Mouse (Mus musculus): ENCODE data around the gene Cend1.
"Not testable (repeated sequence)": the region's sequence is repeated elsewhere in the genome, so short reads cannot be mapped to it uniquely, and the experiment has no call there.

Gene Cend1

DNA sequence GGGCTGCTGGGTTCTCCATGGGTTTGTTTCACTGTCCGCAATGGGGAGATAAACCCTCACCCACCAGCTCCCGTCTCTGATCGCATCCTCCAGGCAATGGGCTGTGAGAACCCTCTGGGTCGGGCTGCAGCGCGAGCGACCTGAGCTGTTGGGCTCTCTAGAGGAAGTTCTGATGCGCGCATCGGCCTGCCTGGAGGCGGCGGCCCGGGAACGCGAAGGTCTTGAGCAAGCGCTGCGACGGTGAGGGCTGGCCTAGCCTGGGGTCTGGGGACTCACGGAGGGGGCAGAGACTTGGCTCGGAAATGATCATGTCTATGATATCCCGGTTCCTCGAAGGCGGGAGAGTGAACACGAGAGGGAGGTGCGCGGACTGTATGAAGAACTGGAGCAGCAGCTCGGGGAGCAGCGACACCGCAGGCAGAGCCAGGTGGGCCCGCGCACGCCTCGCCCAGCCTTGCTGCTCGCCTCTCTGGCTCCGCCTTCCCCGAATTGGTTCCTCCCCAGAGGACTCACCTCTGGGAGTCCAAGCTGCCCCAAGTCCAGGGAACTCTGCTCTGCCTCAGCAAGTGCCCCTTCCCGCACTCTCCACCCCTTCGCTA, 35.4 kb upstream of the Cend1 start:
- no peak for DNase-seq

DNA sequence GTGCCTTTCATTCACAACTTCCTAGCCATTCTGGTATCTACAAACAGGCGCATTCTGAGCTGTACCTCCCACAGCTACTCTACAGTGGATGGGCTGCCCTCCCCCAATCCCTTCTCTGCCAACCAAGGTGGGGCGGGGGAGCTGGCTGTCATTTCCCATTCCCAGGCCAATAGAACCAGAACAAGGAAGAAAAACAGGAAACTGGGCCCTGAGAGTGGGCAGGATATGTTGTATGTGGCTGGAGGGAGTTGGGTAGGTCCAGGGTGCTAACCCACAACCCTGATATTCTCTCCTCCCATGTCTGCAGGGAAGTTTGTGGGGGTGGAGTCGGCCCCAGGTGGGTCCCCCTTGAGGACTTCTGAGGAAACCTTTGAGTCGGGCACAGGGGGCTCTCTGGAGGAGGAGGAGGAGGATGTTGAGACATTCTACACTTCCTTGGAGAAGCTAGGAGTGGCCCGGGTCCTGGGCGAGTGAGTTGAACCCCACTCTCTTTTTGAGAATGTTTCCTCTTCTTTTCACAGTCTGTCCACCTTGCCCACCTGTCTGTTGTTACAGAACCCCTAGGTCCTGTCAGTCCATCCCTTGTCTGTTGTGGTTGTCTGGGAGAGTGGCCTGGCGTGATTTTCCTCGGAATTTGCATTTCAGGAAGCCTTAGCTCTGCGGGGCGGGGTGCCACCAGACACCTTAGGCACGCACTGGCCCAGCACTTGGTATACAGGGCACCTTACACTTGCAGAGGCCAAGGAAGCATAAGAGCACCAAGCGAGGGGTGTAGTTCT, 34.7 kb upstream of the Cend1 start:
- DNase-seq: no peak

DNA sequence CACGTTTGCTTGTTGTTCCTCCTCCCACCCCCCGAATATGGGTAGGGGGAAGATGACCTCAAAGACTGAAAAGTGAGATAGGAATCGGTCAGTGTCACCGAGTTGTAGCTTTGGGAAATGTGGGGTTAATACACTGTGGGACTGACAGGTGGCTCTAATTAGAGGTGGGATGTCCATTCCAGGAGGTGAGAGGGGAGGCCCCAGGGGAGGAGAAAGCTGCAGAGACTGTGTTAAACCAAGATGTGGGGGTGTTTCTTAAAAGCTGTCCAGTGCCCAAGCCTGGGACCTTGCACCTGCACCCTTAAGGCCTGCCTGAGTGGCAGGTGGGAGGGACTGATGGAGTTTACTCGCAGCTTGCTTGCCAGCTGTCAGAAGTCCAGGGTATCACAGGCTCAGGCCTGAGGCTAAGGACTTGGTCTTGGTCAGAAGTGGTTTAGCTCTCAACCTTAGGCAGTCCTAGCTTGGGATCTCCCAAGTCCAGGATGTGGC, 33.1 kb upstream of the Cend1 start:
- no peak for DNase-seq

DNA sequence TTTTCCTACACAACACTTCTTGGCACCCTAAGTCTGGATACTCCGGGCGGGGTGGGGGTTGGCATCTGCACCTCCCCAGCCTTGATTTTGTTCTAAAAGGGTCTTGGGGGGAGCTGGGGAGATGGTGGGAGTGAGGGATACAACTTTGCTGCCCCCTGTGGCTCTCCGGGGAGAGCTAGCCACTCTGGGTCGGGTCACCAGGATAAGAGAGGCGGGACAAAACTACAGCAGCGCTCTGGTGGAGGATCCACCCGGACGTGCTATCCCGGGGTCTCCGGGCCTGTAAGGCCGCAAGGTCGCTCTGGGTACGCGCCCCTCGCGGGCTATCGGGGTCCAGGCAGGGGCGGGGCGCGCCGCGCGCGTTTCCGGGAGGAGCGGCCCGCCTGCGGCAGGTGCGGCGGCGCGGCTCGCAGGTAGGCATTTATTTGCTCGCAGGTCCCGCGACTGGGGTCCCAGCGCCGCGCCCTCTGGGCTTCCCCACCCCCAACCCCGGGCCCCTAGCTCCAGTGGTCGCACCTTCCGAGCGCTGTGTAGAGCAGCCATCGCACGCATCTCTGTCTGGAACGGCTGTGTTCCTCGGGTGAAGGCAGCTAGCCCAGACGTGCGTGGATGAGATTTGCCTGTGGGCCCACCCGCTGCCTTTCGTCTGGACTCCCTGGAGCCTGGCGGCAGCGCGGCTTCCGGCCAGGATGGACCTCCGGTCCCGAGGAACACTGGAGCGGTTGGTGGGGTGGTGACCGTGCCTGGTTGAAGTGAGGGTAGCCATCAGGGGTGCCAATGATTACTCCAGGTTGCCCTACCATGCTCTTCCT, 32.4 kb upstream of the Cend1 start:
- DNase-seq: peak in 1 of 2 experiments; percentile 28

DNA sequence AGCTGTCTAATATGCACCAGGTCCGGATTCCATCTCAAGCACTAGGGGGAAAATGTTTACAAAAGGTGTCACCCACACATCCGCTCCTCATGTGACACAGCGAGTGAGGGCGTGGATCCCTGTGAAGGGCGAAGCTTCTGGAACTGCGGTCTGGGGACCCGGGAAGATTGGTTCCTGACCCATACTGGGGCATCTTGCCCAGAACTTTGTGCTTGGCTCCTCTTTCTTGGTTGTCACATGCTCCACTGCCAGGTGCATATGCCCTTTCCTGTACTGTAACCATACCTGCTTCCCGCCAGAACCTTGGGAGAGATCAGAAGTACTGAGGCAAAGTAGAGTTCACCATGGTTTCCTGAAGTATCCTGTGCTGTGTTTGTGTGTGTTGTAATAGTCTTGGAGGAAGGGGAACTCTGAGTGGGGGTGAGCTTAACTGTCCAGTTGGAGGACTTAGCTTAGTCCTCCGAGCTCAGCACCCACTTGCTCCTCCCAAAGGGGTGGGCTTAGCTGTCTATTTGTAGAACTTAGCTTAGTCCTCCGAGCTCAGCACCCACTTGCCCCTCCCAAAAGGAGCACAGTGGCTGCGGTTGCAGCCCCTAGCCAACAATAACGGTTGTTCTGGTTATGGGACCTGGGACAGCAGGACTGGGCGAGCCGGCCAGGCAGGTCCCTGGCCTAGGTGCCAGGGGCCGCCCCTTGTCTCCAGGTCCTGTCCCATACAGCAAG, 31.3 kb upstream of the Cend1 start, which contains the start of gene Cracr2b:
TSS of gene Cracr2b (plus strand) at position 704 of the 723 bp plus-strand sequence.
- no peak for DNase-seq

DNA sequence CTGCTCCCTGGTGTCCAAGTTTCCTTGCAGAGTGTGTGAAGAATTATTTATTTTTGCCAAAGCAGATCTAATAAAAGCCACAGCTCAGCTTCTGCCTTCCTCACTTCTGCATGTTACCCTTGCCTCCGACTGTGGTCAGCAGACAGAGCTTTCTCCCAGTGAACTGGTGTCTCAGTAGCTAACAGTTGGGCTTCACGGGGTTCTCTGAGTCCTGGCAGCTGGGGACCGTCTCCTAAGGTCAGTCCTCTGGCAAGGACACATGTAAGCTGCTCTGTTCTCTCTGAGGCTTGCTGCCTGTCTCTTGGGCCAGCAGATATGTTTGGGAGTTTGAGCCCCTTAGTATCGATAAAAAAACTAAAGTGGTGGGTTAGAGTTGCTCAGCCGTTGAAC, 30.7 kb upstream of the Cend1 start:
- no peak for DNase-seq

DNA sequence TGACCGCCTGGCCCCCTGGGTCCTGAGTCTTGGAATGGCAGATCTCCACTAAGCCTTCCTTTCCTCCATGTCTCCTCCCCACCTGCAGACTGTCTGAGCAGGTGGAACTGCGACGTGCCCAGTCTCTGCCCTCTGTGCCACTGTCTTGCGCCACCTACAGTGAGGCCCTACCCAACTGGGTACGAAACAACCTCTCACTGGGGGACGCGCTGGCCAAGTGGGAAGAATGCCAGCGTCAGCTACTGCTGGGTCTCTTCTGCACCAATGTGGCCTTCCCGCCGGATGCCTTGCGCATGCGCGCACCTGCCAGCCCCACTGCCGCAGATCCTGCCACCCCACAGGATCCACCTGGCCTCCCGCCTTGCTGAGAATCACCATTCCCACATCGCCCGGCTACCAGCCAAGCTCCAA, 30.0 kb upstream of the Cend1 start:
- DNase-seq: peak; percentile 74 to 78

DNA sequence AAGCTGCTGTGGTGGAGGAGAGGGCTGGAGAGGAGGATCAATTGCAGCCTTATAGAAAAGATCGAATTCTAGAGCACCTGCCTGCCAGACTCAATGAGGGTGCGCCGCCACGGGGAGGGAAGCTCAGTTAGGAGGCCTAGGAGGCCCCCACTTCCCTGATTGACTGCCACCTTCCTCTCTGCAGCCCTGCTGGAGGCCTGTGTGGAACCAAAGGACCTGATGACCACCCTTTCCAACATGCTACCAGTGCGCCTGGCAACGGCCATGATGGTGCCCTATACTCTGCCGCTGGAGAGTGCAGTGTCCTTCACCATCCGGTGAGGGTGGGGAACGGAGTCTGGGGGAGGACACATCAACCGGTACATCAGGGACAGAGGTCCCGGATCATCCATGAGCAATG, 29.4 kb upstream of the Cend1 start:
- peak; percentile 42 to 44 for DNase-seq

DNA sequence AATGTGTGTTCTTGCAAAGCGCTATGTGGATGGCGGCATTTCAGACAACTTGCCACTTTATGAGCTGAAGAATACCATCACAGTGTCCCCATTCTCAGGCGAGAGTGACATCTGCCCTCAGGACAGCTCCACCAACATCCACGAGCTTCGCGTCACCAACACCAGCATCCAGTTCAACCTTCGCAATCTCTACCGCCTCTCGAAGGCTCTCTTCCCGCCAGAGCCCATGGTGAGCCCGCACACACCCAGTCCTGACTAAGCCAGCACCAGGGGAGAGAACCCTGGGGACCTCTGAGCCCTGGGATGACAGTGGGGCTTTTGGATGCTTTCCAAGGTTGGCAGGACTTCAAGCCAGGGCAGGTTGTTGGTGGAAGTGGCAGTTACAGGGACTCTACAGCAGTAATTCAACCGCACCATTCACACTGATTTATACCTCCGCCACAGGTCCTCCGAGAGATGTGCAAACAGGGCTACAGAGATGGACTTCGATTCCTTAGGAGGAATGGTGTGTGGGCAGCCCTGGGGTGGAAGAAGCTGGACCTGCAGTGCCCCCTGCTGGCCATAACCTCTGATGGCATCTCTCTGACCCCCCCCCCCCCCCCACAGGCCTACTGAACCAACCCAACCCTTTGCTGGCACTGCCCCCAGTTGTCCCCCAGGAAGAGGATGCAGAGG, 28.8 kb upstream of the Cend1 start:
- peak; percentile 65 to 70 for DNase-seq

DNA sequence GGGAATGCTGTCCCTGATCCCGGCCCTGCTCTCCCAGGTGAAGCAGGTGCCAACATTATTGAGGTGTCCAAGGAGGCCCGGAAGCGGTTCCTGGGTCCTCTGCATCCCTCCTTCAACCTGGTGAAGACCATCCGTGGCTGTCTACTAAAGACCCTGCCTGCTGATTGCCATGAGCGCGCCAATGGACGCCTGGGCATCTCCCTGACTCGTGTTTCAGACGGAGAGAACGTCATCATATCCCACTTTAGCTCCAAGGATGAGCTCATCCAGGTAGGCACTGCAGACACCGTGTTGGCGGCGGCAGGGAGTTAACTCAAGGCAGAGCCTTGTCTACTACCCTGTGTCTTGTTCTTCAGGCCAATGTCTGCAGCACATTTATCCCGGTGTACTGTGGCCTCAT, 27.9 kb upstream of the Cend1 start:
- DNase-seq: peak in 1 of 2 experiments; percentile 25

DNA sequence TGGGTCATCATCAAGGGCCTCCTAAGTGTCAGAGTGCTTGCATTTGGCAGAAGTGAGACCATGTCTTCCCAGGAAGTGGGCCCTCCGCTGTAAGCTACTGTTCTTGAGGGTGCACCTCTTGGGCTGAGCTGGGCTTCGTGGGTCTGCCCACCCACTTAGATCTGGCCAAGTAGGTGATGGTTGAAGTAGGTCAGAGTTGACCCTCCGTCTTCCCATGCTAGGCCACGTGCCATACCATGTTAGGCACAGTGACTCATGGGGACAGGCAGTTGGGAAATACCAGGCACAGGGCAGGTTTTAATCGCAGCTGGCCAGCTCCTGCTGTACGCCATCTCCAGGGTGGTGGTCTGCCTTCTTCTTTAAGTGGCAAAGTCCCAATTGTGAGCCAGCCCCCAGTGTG, 27.4 kb upstream of the Cend1 start:
- DNase-seq: no peak

DNA sequence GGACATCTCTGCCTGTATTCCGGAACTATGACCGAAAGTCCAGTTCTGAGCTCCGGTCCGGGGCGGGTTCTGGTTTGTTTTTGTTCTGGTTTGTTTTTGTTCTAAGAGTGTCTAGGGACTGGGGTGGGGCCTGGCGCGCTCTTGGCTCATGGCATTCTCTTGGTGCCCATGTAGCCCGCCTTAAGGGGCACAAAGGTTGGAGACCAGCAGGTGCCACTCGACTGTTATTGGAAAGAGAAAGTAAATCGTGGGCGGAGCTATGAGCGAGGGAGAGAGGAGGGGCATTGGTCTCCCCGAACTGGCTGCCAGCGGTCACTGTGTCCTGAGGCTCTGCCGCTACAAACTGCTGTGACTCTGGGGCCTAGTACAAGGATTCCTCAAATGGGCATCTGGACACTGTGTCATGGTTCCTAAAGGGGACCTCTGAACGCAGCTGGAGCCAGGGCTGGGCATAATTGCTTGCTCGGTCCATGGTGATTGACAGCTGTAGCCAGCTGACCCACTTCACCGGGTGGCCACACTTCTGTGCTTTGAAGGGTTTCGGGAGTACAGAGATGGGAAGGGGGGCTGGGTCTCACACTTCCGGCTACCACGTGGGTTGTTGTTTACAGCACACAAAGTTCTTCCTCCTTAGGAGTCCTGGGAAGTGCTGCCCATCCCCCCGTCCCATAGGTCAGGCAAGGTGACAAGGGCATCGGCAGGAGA, 26.5 kb upstream of the Cend1 start:
- DNase-seq: peak; percentile 60 to 63

DNA sequence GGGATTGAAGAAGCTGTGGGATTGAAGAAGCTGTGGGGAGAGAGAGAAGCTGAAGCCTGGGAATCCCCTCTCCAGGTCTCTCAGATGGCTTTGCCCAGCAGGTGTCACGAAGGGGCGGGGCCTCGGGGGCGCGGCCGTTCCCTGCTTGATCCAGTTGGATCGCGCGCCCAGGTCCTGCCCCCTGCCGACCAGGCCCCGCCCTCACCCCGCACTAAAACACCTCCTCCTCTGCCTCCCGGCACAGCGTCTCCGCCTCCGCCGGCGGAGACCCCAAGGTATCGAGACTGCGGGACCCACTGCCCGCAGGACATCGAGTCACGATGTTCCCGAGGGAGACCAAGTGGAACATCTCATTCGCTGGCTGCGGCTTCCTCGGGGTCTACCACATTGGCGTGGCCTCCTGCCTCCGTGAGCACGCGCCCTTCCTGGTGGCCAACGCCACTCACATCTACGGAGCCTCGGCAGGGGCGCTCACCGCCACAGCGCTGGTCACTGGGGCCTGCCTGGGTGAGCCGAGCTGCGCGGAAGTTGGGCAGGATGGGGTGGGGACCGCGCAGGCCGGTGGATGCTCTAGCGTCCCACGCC, 25.8 kb upstream of the Cend1 start, which contains the start of gene Pnpla2:
TSS of gene Pnpla2 (plus strand) at position 232 of the 585 bp plus-strand sequence.
- DNase-seq: peak; percentile 87 to 93

DNA sequence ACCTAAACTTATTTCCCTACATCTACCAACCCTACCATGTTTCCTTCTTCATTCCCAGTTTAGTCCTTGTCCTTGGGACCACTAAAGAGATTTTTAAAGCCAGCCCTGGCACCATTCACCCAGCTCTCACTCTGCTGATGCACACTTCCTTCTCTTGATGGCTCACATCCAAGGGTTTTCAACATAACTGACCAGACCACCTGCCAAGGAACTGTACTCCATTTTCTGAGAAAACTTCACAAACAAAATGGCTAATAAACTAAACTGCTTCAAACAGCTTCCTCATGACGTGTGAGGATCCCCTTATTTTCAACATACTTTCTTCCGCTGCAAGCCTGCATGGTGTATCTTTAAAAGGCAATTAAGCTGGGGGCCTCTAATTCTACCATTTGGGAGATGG, 24.3 kb upstream of the Cend1 start:
- DNase-seq: no peak

DNA sequence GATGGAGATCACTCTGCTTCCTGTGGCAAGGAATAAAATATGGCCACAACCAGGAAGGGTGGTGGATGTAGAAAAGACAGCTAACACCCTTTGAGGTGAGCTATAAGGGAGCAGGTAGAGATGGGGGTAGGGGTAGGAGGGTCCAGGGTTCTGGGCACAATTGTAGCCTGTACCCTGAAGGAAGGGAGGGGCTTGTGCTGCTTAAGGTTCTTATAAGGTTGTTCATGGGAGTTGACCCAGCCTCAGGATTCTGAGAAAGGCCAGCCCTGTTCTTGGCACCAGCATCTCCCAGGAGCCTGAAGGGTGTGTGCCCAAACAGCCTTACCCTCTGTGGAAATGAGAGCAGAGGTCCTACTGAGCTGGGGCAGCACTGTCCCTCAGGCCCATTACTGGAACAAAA, 22.6 kb upstream of the Cend1 start:
- no peak for DNase-seq

DNA sequence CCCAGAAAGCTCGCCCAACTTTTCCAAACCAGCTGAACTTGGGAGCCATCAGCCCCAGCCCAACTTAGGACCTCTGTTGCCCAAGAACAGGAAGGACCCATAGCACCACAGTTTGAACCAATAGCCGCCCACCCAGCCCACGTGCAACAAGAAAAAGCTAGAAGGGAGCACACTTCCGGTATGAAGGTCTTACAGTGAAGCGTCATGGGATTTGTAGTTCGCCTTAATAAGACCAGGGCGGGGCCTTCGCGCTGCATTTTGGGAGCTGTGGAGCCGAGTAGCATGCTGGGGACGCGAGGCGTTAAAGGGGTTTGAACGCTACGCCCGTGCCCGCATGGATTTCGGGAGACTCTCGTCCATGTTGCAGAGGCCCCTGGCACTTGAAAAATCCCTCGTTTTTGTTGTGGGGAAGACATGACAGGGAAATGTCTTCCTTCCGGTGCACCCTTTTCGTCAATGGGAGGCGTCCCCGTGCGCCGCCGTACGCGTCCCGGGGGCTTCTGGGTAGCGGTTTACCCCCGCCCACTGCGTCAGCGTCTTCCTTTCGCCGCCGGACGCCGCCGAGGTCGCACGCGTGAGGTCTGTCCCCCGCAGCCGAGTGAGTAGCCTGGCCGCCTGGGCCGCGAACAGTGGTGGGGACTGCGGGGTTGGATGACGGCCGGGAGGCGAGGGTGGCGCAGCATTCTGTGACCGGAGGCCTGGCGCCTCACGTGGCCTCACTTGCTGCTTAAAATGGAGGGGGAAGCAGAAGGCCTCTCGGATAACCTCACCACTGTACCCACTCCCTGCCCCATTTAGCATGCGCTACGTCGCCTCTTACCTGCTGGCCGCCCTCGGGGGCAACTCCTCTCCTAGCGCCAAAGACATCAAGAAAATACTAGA, 18.1 kb upstream of the Cend1 start, which contains the start of gene Rplp2:
TSS of gene Rplp2 (plus strand) at position 261 of the 882 bp plus-strand sequence.
- DNase-seq: peak; percentile 94

DNA sequence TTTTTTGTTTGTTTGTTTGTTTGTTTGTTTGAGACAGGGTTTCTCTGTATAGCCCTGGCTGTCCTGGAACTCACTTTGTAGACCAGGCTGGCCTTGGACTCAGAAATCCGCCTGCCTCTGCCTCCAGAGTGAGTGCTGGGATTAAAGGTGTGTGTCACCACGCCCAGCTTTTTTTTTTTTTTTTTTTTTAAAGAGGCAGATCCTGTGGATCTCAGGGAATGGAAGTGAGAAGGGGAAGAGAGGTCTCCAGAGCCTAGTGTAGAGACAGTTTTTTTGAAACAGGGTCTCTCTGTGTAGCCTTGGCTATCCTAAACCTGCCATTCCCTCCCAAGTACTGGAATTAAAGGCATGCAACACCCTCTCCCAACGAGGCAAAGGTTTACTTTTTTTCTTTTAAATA, 17.1 kb upstream of the Cend1 start:
- not testable (repeated sequence) for DNase-seq

DNA sequence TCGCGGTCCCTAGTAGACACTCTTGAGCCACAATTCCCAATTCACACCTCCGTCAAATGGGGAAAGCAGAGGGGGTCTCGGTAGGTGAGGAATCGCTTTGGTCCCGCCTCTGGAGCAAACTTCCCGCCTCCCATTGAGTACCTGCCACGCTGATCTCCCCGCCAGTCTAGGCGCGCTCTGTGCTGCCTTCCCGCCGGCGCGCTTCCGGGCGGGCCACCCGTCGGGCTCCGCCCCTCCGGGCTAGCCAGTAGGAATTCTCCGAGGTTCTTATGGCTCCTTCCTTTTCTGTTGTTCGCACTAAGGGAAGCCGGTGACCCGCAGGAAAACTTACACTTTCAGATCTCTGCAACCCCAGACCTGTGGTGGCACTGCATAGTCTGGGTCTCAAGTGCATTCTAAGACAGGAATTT, 14.5 kb upstream of the Cend1 start, which contains the start of gene Pidd1:
TSS of gene Pidd1 (minus strand) at position 198 of the 410 bp plus-strand sequence.
- DNase-seq: no peak

DNA sequence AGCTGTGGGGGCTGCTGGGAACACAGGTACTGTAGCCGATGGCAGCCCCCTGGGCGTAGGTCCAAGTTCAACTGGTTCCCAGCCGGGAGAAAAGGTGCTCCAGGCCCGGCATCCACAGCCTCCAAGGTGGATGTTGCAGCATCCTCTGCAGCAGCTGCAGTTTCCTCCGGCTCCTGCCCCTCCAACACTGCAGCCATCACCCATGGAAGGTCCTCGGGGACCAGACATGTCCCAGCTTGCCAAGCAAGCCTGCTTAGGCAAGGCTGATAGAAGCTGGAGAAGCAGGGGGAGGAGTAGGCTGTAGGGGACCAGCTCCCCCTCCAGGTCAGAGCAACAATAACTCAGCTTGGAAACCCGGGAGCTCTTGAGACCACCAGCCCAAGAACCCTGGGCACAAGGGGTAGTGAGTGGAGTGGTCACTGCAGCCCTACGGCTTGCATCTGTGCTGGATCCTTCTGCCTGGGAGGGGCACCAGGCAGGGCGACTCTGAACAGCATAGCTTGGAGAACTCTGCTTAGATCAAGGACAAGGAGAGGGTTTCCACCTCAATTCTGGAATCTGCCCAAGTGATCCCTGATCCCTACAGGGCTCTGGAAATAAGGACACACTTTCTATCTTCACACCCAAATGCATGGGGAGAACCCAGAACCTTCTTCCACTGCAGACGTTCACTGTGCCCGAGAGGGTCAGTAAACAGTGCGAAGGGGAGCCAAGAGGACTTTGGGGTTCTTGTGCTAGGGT, 14.0 kb upstream of the Cend1 start:
- no peak for DNase-seq

Measured in cerebellum, postnatal 36 days (tissue).